Mouse (Mus musculus) liver, adult 2 months (tissue): ENCODE results near the gene Nav2. TPM values are rescaled to one million over a fixed set of nuclear protein-coding genes. Genes with fewer than 3 reads are reported as not detected.

ENCODE experiments used
- DNase-seq: peaks from one replicate; pipeline ENCODE4 v3.0.0-alpha.2; 2011; ENCODE audit warnings: low read depth, low spot score; ENCODE audit errors: extremely low read depth
- H3K27ac ChIP-seq: fragments of 200-500 bp; replicated peaks from 2 replicates; pipeline ENCODE4 v1.5.1; 2012; ENCODE audit warnings: low read depth, mild to moderate bottlenecking, control low read depth, inconsistent platforms, low read length; ENCODE audit not compliant: insufficient read depth
- H3K27me3 ChIP-seq: fragments of 200-500 bp; 2 replicates; pipeline ENCODE4 v1.6.1; 2012; ENCODE audit warnings: mild to moderate bottlenecking, moderate library complexity, low read length, inconsistent platforms; ENCODE audit not compliant: control insufficient read depth, insufficient read depth
- H3K36me3 ChIP-seq: fragments of 200-500 bp; 2 replicates; pipeline ENCODE4 v1.6.1; 2012; ENCODE audit warnings: low read length, inconsistent platforms; ENCODE audit not compliant: control insufficient read depth, insufficient read depth
- H3K4me1 ChIP-seq: fragments of 200-500 bp; 2 replicates; pipeline ENCODE4 v1.6.1; 2011; ENCODE audit warnings: low read length; ENCODE audit not compliant: control insufficient read depth, insufficient read depth
- H3K4me3 ChIP-seq: fragments of 200-500 bp; 2 replicates; pipeline ENCODE4 v1.5.1; 2011; ENCODE audit warnings: low read depth, mild to moderate bottlenecking, control low read depth, low read length, moderate library complexity; ENCODE audit not compliant: insufficient read depth
- H3K79me2 ChIP-seq: fragments of 200-500 bp; 2 replicates; pipeline ENCODE4 v1.6.1; 2012; ENCODE audit warnings: inconsistent platforms, mild to moderate bottlenecking, low read length, moderate library complexity; ENCODE audit not compliant: control insufficient read depth, insufficient read depth
- H3K9ac ChIP-seq: fragments of 200-500 bp; 2 replicates; pipeline ENCODE4 v1.6.1; 2012; ENCODE audit warnings: low read depth, mild to moderate bottlenecking, control low read depth, inconsistent platforms, low read length
- CTCF ChIP-seq: fragments of 200-500 bp; IDR thresholded peaks from 2 replicates; pipeline ENCODE4 v1.5.1; 2011; ENCODE audit warnings: low read depth, low read length, control low read depth
- POLR2A ChIP-seq: fragments of 200-500 bp; IDR thresholded peaks from 2 replicates; pipeline ENCODE4 v1.6.1; 2011; ENCODE audit warnings: low read length, control low read depth; ENCODE audit not compliant: insufficient read depth; ENCODE audit errors: extremely low read depth
- WGBS: fragments of 180-500 bp; shearing (Covaris S2); methylation state at CpG from one replicate; pipeline ENCODE4 v1.1.7; 2018; 5-methylcytosine and 5-hydroxymethylcytosine counted together
- polyA plus RNA-seq: library from polyadenylated mRNA; depleted of rRNA; stranded (reverse); fragments of >200 nt; gene quantifications from 2 replicates; pipeline ENCODE4 v1.2.3, GENCODE M21; 2012
- total RNA-seq: library from RNA; depleted of rRNA; stranded (reverse); fragments of >200 nt; gene quantifications from 2 replicates; pipeline ENCODE4 v1.2.3, GENCODE M21; 2014

Gene Nav2
- total and polyA plus RNA-seq, 2 experiments = 11.1 to 17.6 TPM

DNA sequence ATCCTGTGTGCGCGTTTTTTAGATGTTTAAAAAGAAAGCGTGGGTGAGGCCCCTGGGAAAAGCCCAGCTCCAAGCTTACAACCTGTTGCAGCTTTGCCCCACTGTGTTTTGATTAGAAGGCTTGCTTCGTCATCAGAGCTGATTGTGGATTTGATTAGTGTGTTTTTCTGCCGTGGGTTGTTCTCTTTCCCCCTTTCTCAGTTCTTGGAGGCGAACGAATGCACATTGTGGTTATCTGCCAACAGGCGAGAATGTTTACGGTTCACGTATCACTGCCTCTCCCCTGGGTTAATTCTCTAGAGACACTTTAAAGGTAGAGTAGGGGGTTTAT, 342.8 kb downstream of the Nav2 start:
- Histone ChIP-seq H3K4me1 (no peaks in the 10 kb centered on the region), H3K4me3 (no peak overlapping the region), H3K27me3 (peaks cover 5% of the 10 kb centered on the region; the same call in 1 of the 2 replicates), H3K27ac (no peak overlapping the region), H3K79me2 (no peaks in the 10 kb centered on the region), H3K9ac (no peak overlapping the region), H3K36me3 (no peaks in the 10 kb centered on the region)
- 77% methylated on average over 10 of the region's 10 CpGs for WGBS
- no peak for TF ChIP-seq POLR2A
- TF ChIP-seq CTCF = no peak
- DNase-seq = no peak

- Histone ChIP-seq H3K79me2 (no peaks in the 10 kb centered on the region), H3K27me3 (no peaks in the 10 kb centered on the region), H3K4me1 (no peaks in the 10 kb centered on the region), H3K9ac (no peak overlapping the region), H3K4me3 (no peak overlapping the region), H3K36me3 (no peaks in the 10 kb centered on the region), H3K27ac (no peak overlapping the region)
- no peak for DNase-seq
- 93% methylated on average over 7 of the region's 7 CpGs for WGBS
- TF ChIP-seq POLR2A (no peak), CTCF (no peak)
Observed at GRCm38 (mm10) chr7:49252444-49252843, 343.9 kb downstream of the Nav2 start.

DNA sequence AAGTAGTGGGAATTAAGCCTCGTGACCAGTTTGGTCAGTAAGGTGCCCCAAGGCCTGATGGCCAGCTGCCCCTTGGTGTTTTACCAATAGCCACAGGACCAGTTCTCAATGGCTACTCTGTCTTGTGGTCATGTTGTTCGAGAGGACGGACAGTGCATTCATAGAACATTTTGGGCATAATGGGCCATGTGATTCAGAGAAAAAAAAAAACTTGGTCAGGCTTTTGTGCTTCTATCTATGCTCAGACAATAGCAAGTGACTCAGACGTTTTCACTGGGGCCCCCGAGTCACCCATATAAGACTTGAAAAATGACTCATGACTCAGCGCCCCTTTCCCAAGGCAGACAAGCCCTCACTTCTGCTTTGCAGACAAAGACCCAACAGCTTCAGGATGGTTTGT, 344.4 kb downstream of the Nav2 start:
- WGBS = 85% methylated on average over 6 of the region's 6 CpGs
- no peak for TF ChIP-seq POLR2A
- TF ChIP-seq CTCF = no peak
- DNase-seq = no peak
- Histone ChIP-seq H3K9ac (no peak overlapping the region), H3K27me3 (no peaks in the 10 kb centered on the region), H3K36me3 (no peaks in the 10 kb centered on the region), H3K4me1 (no peaks in the 10 kb centered on the region), H3K4me3 (no peak overlapping the region), H3K79me2 (no peaks in the 10 kb centered on the region), H3K27ac (no peak overlapping the region)

DNA sequence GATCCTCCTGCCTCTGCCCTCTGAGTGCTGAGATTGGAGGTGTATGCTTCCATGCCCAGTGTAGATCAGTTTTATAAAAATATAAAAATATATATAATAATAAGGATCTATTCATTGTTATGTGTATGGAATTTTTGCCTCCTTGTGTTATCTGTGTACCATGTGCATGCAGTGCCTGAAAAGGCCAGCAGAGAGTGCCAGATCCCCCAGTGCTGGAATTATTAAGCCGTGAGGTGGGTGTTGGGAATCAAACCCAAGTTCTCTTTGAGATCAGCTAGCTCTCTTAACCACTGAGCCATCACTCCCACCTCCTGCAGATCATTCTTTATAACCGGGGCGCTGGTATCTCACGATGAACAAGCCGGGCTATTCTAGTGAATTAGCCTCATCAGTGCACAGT, 346.5 kb downstream of the Nav2 start:
- Histone ChIP-seq H3K4me1 (no peaks in the 10 kb centered on the region), H3K9ac (no peak overlapping the region), H3K27ac (no peak overlapping the region), H3K36me3 (no peaks in the 10 kb centered on the region), H3K4me3 (no peak overlapping the region), H3K79me2 (no peaks in the 10 kb centered on the region), H3K27me3 (no peaks in the 10 kb centered on the region)
- no peak for DNase-seq
- 97% methylated on average over 5 of the region's 5 CpGs for WGBS
- TF ChIP-seq CTCF (peak; percentile 18; the same call in 1 of the 2 replicates), POLR2A (no peak)

DNA sequence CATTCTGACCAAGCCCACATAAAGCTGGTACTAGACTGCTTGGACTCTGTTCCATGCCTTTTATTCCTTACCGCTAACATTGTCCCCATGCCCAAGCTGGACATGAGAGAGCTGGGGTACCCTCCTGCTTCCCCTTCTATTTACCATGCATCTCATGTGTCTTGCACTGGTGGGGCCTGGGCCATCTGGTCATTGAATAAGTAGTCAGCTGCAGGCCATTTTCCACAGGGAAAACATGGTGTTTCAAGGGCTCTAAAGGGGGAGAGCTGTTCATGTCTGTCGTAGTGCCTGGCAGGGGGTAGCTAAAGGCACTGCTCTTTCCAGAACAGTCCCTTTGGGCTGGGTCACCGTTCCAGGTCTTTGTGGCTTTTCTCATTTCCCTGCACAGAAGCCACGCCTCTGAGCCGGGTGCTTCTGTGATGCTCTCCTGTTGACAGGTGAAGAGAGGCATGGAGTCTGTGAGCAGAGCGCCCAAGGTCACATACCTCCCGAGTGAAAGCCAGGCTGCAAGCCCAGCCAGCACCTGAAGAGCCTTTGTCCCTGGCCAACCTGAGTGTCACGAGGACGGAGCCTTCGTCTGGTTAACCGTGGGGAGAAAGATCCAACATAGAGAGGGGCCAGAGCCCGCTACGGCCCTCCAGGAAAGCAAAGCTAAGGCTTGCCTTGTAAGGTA, 348.9 kb downstream of the Nav2 start:
- Histone ChIP-seq H3K4me1 (no peaks in the 10 kb centered on the region), H3K27me3 (no peaks in the 10 kb centered on the region), H3K36me3 (no peaks in the 10 kb centered on the region), H3K27ac (no peak overlapping the region), H3K9ac (no peak overlapping the region), H3K79me2 (no peaks in the 10 kb centered on the region), H3K4me3 (no peak overlapping the region)
- 77% methylated on average over 13 of the region's 13 CpGs for WGBS
- TF ChIP-seq CTCF (no peak), POLR2A (no peak)
- no peak for DNase-seq

DNA sequence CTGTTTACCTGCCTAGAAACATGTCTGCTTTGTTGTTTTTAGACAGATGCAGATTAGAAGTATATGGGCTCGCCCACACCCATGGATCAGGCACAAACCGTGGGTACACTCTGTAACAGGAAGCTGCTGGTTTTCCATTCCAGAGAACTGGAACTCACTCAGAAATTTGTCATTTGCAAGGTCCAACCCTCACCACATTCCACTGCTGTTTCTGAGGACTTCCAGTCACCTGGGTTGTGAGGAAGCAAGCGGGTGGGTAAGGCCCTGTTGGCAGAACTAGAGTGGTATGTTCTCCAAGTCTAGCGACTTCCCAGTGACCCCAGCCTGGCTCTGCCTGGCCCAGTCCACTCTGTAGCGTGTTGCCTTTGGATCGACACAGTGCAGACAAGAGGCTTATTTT, 349.6 kb downstream of the Nav2 start:
- no peaks in the 10 kb centered on the region for H3K36me3 ChIP-seq

More for the DNA sequence above, 349.6 kb downstream of the Nav2 start:
- TF ChIP-seq CTCF = no peak
- no peak for TF ChIP-seq POLR2A
- Histone ChIP-seq H3K27me3 (no peaks in the 10 kb centered on the region), H3K27ac (no peak overlapping the region), H3K79me2 (no peaks in the 10 kb centered on the region), H3K4me3 (no peak overlapping the region), H3K4me1 (no peaks in the 10 kb centered on the region), H3K9ac (no peak overlapping the region)
- WGBS = 72% methylated on average over 6 of the region's 6 CpGs
- no peak for DNase-seq
